Mouse (Mus musculus): ENCODE data around the gene Dnm1.
A peak's percentile ranks its signal among the peaks of the same experiment; 100 is the strongest.

GRCm38 (mm10) chr2:32275823-32276222 lies 77.3 kb downstream of the Dnm1 start:
- TF ChIP-seq CTCF (IDR thresholded peaks at IDR 0.05; ENCODE audit: low read depth, low read length), result peak; percentile 67
- TF ChIP-seq POLR2A (IDR thresholded peaks at IDR 0.05; ENCODE audit: extremely low read depth, insufficient read depth, low read length), result no peak
